Mouse (Mus musculus) left cerebral cortex, adult 9 months (tissue): Measurements from ENCODE around the gene Ccdc24.

Experiments
- DNase-seq, 2 experiments: peaks; one replicate each; pipeline ENCODE4 v3.0.0; 2022; ENCODE audit warnings: low spot score in 2 of 2

The Ccdc24 gene

GRCm38 (mm10) chr4:117855146-117855545, 17.2 kb downstream of the Ccdc24 start:
- DNase-seq = no peak

- DNase-seq = no peak
These were observed 20.0 kb downstream of the Ccdc24 start for GRCm38 (mm10) chr4:117852152-117852868.

GRCm38 (mm10) chr4:117850871-117851270, 21.5 kb downstream of the Ccdc24 start:
- no peak for DNase-seq

GRCm38 (mm10) chr4:117850176-117850575, 22.2 kb downstream of the Ccdc24 start:
- DNase-seq = no peak

- DNase-seq = no peak
These were observed 22.9 kb downstream of the Ccdc24 start for GRCm38 (mm10) chr4:117849506-117849905.

- DNase-seq = no peak
These were observed 23.3 kb downstream of the Ccdc24 start for GRCm38 (mm10) chr4:117849063-117849462.

- no peak for DNase-seq
These were observed 25.3 kb downstream of the Ccdc24 start for GRCm38 (mm10) chr4:117847011-117847410.

GRCm38 (mm10) chr4:117846261-117846660, 26.1 kb downstream of the Ccdc24 start:
- DNase-seq = no peak

GRCm38 (mm10) chr4:117845316-117845715, 27.0 kb downstream of the Ccdc24 start:
- DNase-seq = no peak

- no peak for DNase-seq
These were observed 27.9 kb downstream of the Ccdc24 start for GRCm38 (mm10) chr4:117844467-117844866.

- no peak for DNase-seq
These were observed 29.3 kb downstream of the Ccdc24 start for GRCm38 (mm10) chr4:117843101-117843500.

- DNase-seq = no peak
These were observed 30.8 kb downstream of the Ccdc24 start for GRCm38 (mm10) chr4:117841566-117841965.

GRCm38 (mm10) chr4:117840821-117841220, 31.5 kb downstream of the Ccdc24 start:
- no peak for DNase-seq

GRCm38 (mm10) chr4:117839366-117839765, 33.0 kb downstream of the Ccdc24 start:
- no peak for DNase-seq

- DNase-seq = no peak
These were observed 35.1 kb downstream of the Ccdc24 start for GRCm38 (mm10) chr4:117837271-117837670.

- peak; percentile 68 to 90 for DNase-seq
These were observed 36.1 kb downstream of the Ccdc24 start for GRCm38 (mm10) chr4:117836204-117836767.

- DNase-seq = peak in 1 of 2 experiments; percentile 68
These were observed 36.7 kb downstream of the Ccdc24 start for GRCm38 (mm10) chr4:117835531-117836111.

GRCm38 (mm10) chr4:117834845-117835530, 37.4 kb downstream of the Ccdc24 start:
- DNase-seq = peak in 1 of 2 experiments; percentile 49

- no peak for DNase-seq
These were observed 37.9 kb downstream of the Ccdc24 start, which contains the start of gene Slc6a9 for GRCm38 (mm10) chr4:117834457-117834844. Gene Slc6a9, plus strand, starts transcription at chr4:117834506.

GRCm38 (mm10) chr4:117831920-117832691, 40.3 kb downstream of the Ccdc24 start:
- DNase-seq = no peak

GRCm38 (mm10) chr4:117831499-117831898, 40.9 kb downstream of the Ccdc24 start:
- no peak for DNase-seq

- DNase-seq = no peak
These were observed 41.6 kb downstream of the Ccdc24 start for GRCm38 (mm10) chr4:117830801-117831200.
